In genomic region chr19:45076036-45076575, GRCm38 (mm10) we compare ENCODE assay signal across 9 mouse cellular contexts. TPM values are rescaled to one million over a fixed set of nuclear protein-coding genes. Genes with fewer than 3 reads are reported as not detected.
A peak's percentile ranks its signal among the peaks of the same experiment; 100 is the strongest.
DNase-seq lines count a peak whose midpoint lies in the region; ATAC-seq lines count a peak whose summit lies in the region.
"Had no signal": no experiment of that assay in that cellular context is flagged by ENCODE, and none has a peak within 500 bp of the region (broad histone marks: within the 10 kb centered on the region; RNA-seq: fewer than 3 reads in every experiment).

No protein-coding gene starts in this region.

- WGBS in forebrain, embryonic 14.5 days: 8% methylated on average over 17 of the region's 17 CpGs
- 14% methylated on average over 17 of the region's 17 CpGs for WGBS in liver, embryonic 15.5 days (ENCODE audit: insufficient replicate concordance)

- H3K9ac ChIP-seq in forebrain, embryonic 14.5 days (ENCODE audit: low read length): peak overlapping the region; percentile 29; the same call in 1 of the 2 replicates
- peak overlapping the region; percentile 82 for H3K9ac ChIP-seq in liver, embryonic 15.5 days

- peak; percentile 63 for DNase-seq in 3134 (ENCODE audit: extremely low read depth, insufficient read length, low spot score)
- DNase-seq in forebrain, embryonic 14.5 days (ENCODE audit: low spot score): no peak
- no peak for DNase-seq in T-cell, adult 2 months (ENCODE audit: low spot score)
- DNase-seq in cerebellum, adult 8-10 months: no peak

- H3K4me2 ChIP-seq in forebrain, embryonic 14.5 days (ENCODE audit: low read length): peak overlapping the region; percentile 89
- peak overlapping the region; percentile 96 for H3K4me2 ChIP-seq in liver, embryonic 15.5 days

- no peak overlapping the region for H3K27ac ChIP-seq in forebrain, embryonic 14.5 days (ENCODE audit: low read depth, low read length)
- no peak overlapping the region for H3K27ac ChIP-seq in liver, embryonic 15.5 days (replicated peaks)

- H3K4me1 ChIP-seq in erythroblast, embryonic 14.5 days (ENCODE audit: control insufficient read depth): peaks cover 43% of the 10 kb centered on the region
- H3K4me1 ChIP-seq in forebrain, embryonic 14.5 days (ENCODE audit: control insufficient read depth, insufficient read depth, low read length): peaks cover 28% of the 10 kb centered on the region
- peaks cover 67% of the 10 kb centered on the region for H3K4me1 ChIP-seq in liver, embryonic 15.5 days (replicated peaks)

- no peak for ATAC-seq in erythroblast, adult 5-6 weeks (replicated peaks; ENCODE audit: low FRiP score, poor library complexity, severe bottlenecking)
- ATAC-seq in forebrain, embryonic 14.5 days: no peak
- ATAC-seq in liver, embryonic 15.5 days (ENCODE audit: insufficient read depth): no peak
- ATAC-seq in megakaryocyte progenitor cell, adult 5-6 weeks (replicated peaks; ENCODE audit: poor library complexity): no peak

- H3K4me3 ChIP-seq in erythroblast, embryonic 14.5 days (replicated peaks): peak overlapping the region; percentile 65
- peak overlapping the region; percentile 49 for H3K4me3 ChIP-seq in forebrain, embryonic 14.5 days (ENCODE audit: low read depth, low read length)
- H3K4me3 ChIP-seq in liver, embryonic 15.5 days (replicated peaks): peak overlapping the region; percentile 77

- peaks cover 62% of the 10 kb centered on the region for H3K27me3 ChIP-seq in erythroblast, embryonic 14.5 days (ENCODE audit: control insufficient read depth)
- H3K27me3 ChIP-seq in forebrain, embryonic 14.5 days (replicated peaks; ENCODE audit: control insufficient read depth, insufficient read depth, low read length): peaks cover 60% of the 10 kb centered on the region
- H3K27me3 ChIP-seq in liver, embryonic 15.5 days: peaks cover 60% of the 10 kb centered on the region

- peaks cover 21% of the 10 kb centered on the region; the same call in 1 of the 2 replicates for H3K9me3 ChIP-seq in erythroblast, embryonic 14.5 days (ENCODE audit: control insufficient read depth, low read length)
- H3K9me3 ChIP-seq in forebrain, embryonic 14.5 days (replicated peaks; ENCODE audit: control insufficient read depth, low read length): no peaks in the 10 kb centered on the region
- no peaks in the 10 kb centered on the region for H3K9me3 ChIP-seq in liver, embryonic 15.5 days (replicated peaks)

- H3K36me3 ChIP-seq in erythroblast, embryonic 14.5 days (ENCODE audit: control insufficient read depth): no peaks in the 10 kb centered on the region
- H3K36me3 ChIP-seq in forebrain, embryonic 14.5 days (ENCODE audit: control insufficient read depth, insufficient read depth, low read length): no peaks in the 10 kb centered on the region
- no peaks in the 10 kb centered on the region for H3K36me3 ChIP-seq in liver, embryonic 15.5 days (replicated peaks)

RNA-seq across cellular contexts. Expression of gene Kazald1, which starts 1.1 kb away (rescaled TPM):
- not detected in 2 replicates for polyA plus RNA-seq in erythroblast, embryonic 14.5 days (2012)
- not detected in 2 replicates for total RNA-seq in erythroblast, adult 5-6 weeks (2015; ENCODE audit: low replicate concordance)
- not detected in 2 replicates for total RNA-seq in erythroblast, adult 5-6 weeks (2017; ENCODE audit: low replicate concordance)
- 1.1 TPM in 2 replicates for polyA plus RNA-seq in forebrain, embryonic 14.5 days (2014; fragmentation: Nextera tagmentation; extraction: Ambion mirVana)
- polyA plus RNA-seq in liver, embryonic 15.5 days (2015; fragmentation: Nextera tagmentation; extraction: Ambion mirVana): 0.24 and 0.32 TPM in 2 replicates
- 0.17 and 0.25 TPM in 2 replicates for total RNA-seq in megakaryocyte progenitor cell, adult 5-6 weeks (2015)
- total RNA-seq in megakaryocyte progenitor cell, adult 5-6 weeks (2017): 0.83 and 0.84 TPM in 2 replicates

RNA-seq across cellular contexts. Expression of gene Sfxn3, which starts 28.8 kb away (rescaled TPM):
- polyA plus RNA-seq in erythroblast, embryonic 14.5 days (2012): 0.08 and 0.11 TPM in 2 replicates
- total RNA-seq in erythroblast, adult 5-6 weeks (2015; ENCODE audit: low replicate concordance): 9.4 and 16.7 TPM in 2 replicates
- 3.4 and 3.8 TPM in 2 replicates for total RNA-seq in erythroblast, adult 5-6 weeks (2017; ENCODE audit: low replicate concordance)
- polyA plus RNA-seq in forebrain, embryonic 14.5 days (2014; fragmentation: Nextera tagmentation; extraction: Ambion mirVana): 54.2 and 56.5 TPM in 2 replicates
- polyA plus RNA-seq in liver, embryonic 15.5 days (2015; fragmentation: Nextera tagmentation; extraction: Ambion mirVana): 2.9 and 3.1 TPM in 2 replicates
- 17.5 and 23.8 TPM in 2 replicates for total RNA-seq in megakaryocyte progenitor cell, adult 5-6 weeks (2015)
- total RNA-seq in megakaryocyte progenitor cell, adult 5-6 weeks (2017): 2.4 and 3.1 TPM in 2 replicates

RNA-seq across cellular contexts. Expression of gene Pdzd7, which starts 30.6 kb away (rescaled TPM):
- not detected in 2 replicates for polyA plus RNA-seq in erythroblast, embryonic 14.5 days (2012)
- not detected in 2 replicates for total RNA-seq in erythroblast, adult 5-6 weeks (2015; ENCODE audit: low replicate concordance)
- total RNA-seq in erythroblast, adult 5-6 weeks (2017; ENCODE audit: low replicate concordance): 0.28 TPM in 1 of 2 replicates, not detected in the other
- polyA plus RNA-seq in forebrain, embryonic 14.5 days (2014; fragmentation: Nextera tagmentation; extraction: Ambion mirVana): 1.1 and 1.8 TPM in 2 replicates
- polyA plus RNA-seq in liver, embryonic 15.5 days (2015; fragmentation: Nextera tagmentation; extraction: Ambion mirVana): not detected in 2 replicates
- total RNA-seq in megakaryocyte progenitor cell, adult 5-6 weeks (2015): 0.05 TPM in 1 of 2 replicates, not detected in the other
- total RNA-seq in megakaryocyte progenitor cell, adult 5-6 weeks (2017): not detected in 2 replicates
- total RNA-seq: hematopoietic stem cell, adult 5-6 weeks had no signal

Comparison
In these comparisons a context has a peak if more than half of its experiments do, and no peak if none do; other contexts are left out.
1. RNA of gene Sfxn3, which starts 28.8 kb away (polyA plus RNA-seq): 54.2 to 56.5 TPM in forebrain, embryonic 14.5 days; 2.9 to 3.1 TPM in liver, embryonic 15.5 days and 0.08 to 0.11 TPM in erythroblast, embryonic 14.5 days; every median in the first group is over 10 times any median in the second.
2. Peak in every context shown above with its lines, with median percentiles within 50 percentile points of each other: H3K4me3 ChIP-seq.